Mouse (Mus musculus) neural tube, embryonic 13.5 days (tissue): ENCODE data around the gene Frrs1. TPM values are rescaled to one million over a fixed set of nuclear protein-coding genes. Genes with fewer than 3 reads are reported as not detected.
A peak's percentile ranks its signal among the peaks of the same experiment; 100 is the strongest.

Source experiments
- ATAC-seq: fragments of 200-750 bp; cut with Nextera tagmentation; 2 replicates; pipeline ENCODE4 v1.8.0; 2017; ENCODE audit warnings: low read depth, mild to moderate bottlenecking, moderate TSS enrichment, moderate library complexity
- H3K27ac ChIP-seq: fragments of 300-500 bp; sonication (generic); replicated peaks from 2 replicates; pipeline ENCODE4 v1.5.1; 2015; ENCODE audit warnings: moderate library complexity, mild to moderate bottlenecking, inconsistent platforms
- H3K27me3 ChIP-seq: fragments of 300-500 bp; sonication (generic); 2 replicates; pipeline ENCODE4 v1.6.1; 2015; ENCODE audit warnings: mild to moderate bottlenecking, inconsistent platforms
- H3K36me3 ChIP-seq: fragments of 300-500 bp; sonication (generic); 2 replicates; pipeline ENCODE4 v1.6.1; 2015; ENCODE audit warnings: mild to moderate bottlenecking, inconsistent platforms
- H3K4me1 ChIP-seq: fragments of 300-500 bp; sonication (generic); replicated peaks from 2 replicates; pipeline ENCODE4 v1.6.1; 2015; ENCODE audit warnings: inconsistent platforms
- H3K4me2 ChIP-seq: fragments of 300-500 bp; sonication (generic); 2 replicates; pipeline ENCODE4 v1.6.1; 2015; ENCODE audit warnings: inconsistent platforms, mild to moderate bottlenecking, moderate library complexity
- H3K4me3 ChIP-seq: fragments of 300-500 bp; sonication (generic); 2 replicates; pipeline ENCODE4 v1.5.1; 2015; ENCODE audit warnings: mild to moderate bottlenecking, inconsistent platforms
- H3K9ac ChIP-seq: fragments of 300-500 bp; sonication (generic); 2 replicates; pipeline ENCODE4 v1.6.1; 2015; ENCODE audit warnings: moderate library complexity, mild to moderate bottlenecking, inconsistent platforms
- H3K9me3 ChIP-seq: fragments of 300-500 bp; sonication (generic); 2 replicates; pipeline ENCODE4 v1.6.1; 2016; ENCODE audit warnings: inconsistent platforms
- WGBS: fragments of 180-500 bp; shearing (Covaris S2); methylation state at CpG from one replicate; pipeline ENCODE4 v1.1.7; 2015; 5-methylcytosine and 5-hydroxymethylcytosine counted together
- polyA plus RNA-seq: library from polyadenylated mRNA; unstranded; fragments of >200 nt; fragmentation: Nextera tagmentation; extraction: Ambion mirVana; gene quantifications from 2 replicates; pipeline ENCODE4 v1.2.1, GENCODE M21; 2015

Frrs1 gene
- polyA plus RNA-seq, 1 experiment from 2014 or later: 2.4 TPM

DNA sequence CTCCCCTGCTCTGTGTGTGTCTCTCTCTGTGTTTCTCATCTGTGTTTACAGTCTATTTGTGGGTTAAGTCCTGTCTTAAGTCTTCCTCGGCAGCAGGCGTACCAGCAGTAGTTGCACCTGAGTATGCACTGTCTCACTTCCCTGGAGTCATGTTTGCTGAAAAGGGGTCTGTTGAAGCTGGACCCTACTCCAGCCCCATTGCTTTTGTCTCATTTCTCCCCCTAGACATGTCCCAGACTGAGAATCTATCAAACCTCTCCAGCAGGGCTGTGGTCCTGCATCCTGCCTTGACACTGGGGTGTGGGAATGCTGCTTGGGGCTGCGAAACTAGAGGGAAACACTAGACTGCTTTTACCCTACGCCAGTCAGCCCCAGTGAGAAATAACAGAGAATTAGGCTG, 25.8 kb upstream of the Frrs1 start:
- Histone ChIP-seq H3K4me1 (0 out of 2 replicates have a peak, but pooled peaks cover 3% of the 10 kb centered on the region), H3K27ac (no peak overlapping the region), H3K27me3 (no peaks in the 10 kb centered on the region), H3K36me3 (no peaks in the 10 kb centered on the region), H3K9ac (no peak overlapping the region), H3K9me3 (no peaks in the 10 kb centered on the region), H3K4me3 (no peak overlapping the region), H3K4me2 (no peak overlapping the region)
- 82% methylated on average over 4 of the region's 4 CpGs for WGBS
- ATAC-seq: no peak

GRCm38 (mm10) chr3:116834241-116834640, 25.0 kb upstream of the Frrs1 start:
- H3K9ac ChIP-seq: no peak overlapping the region
- WGBS: 91% methylated on average over 6 of the region's 6 CpGs
- no peaks in the 10 kb centered on the region for H3K9me3 ChIP-seq
- H3K4me1 ChIP-seq: 0 out of 2 replicates have a peak, but pooled peaks cover 3% of the 10 kb centered on the region
- no peaks in the 10 kb centered on the region for H3K36me3 ChIP-seq
- H3K4me3 ChIP-seq: no peak overlapping the region
- no peak overlapping the region for H3K4me2 ChIP-seq
- H3K27ac ChIP-seq: no peak overlapping the region
- no peaks in the 10 kb centered on the region for H3K27me3 ChIP-seq
- no peak for ATAC-seq

DNA sequence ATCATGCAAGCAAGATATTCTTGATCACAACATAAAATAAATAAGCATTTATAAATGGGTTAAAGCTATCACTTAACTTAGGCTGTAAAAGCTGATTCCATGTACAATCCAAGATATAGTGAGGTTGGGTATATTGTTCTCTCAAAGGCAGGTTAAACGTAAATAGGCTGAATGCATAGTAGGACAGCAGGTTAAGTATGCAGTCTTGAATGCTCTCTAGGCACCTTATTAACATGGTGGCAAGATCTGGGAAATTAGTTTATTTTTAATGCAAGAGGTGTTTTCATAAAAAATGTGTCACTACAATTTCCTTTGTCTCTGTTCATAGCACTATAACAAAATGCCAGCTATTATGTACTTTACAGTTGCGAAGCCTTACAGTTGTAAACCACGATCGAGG, 23.9 kb upstream of the Frrs1 start:
- no peaks in the 10 kb centered on the region for H3K9me3 ChIP-seq
- H3K4me3 ChIP-seq: peak overlapping the region; percentile 40
- WGBS: 67% methylated on average over 4 of the region's 4 CpGs
- peak overlapping the region; percentile 67 for H3K4me2 ChIP-seq
- H3K27me3 ChIP-seq: no peaks in the 10 kb centered on the region
- H3K4me1 ChIP-seq: 0 out of 2 replicates have a peak, but pooled peaks cover 3% of the 10 kb centered on the region
- no peak for ATAC-seq
- no peak overlapping the region for H3K27ac ChIP-seq
- peak overlapping the region; percentile 69; the same call in 1 of the 2 replicates for H3K9ac ChIP-seq
- no peaks in the 10 kb centered on the region for H3K36me3 ChIP-seq

DNA sequence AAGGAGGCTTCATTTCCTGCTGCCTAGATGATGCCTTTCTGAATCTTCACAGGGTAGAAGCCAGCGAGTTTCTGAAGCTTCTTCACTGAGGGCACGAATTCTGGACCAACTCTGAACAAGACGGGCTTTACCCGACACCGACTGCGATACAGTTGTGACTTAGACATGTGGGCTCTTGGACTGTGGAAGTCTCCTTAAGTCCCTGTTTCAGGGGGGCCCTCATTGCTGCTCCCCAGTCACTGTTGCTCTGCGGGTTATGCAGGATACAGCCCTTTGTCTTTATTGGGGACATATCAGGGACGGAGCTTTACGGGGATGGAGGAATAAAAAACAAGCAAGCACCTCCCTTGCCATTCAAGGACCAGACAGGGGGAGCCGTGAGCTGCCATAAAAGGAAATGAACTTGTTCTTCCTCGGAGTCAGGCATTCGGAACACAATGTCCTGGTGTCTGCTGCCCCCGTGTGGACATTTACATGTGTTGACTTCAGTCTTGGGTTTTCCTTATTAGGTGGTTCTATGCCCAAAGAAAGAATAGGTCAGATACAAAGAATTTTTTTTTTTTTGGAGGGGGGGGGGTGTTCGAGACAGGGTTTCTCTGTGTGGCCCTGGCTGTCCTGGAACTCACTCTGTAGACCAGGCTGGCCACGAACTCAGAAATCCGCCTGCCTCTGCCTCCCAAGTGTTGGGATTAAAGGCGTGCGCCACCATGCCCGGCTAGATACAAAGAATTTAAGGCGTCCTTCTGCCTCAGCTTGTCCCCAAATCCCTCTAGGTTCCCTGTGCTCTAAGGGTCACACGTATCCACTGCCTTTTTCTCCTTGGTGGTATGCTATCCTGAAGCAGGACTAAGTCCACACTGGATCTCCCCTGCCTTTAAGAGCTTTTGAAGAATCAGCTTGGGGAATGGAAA, 23.2 kb upstream of the Frrs1 start:
- peak overlapping the region; percentile 40 for H3K4me3 ChIP-seq
- ATAC-seq: peak; percentile 88
- 0 out of 2 replicates have a peak overlapping the region, but pooled peaks have one; percentile 13 for H3K27ac ChIP-seq
- peak overlapping the region; percentile 69 for H3K9ac ChIP-seq
- H3K27me3 ChIP-seq: no peaks in the 10 kb centered on the region
- H3K4me1 ChIP-seq: 0 out of 2 replicates have a peak, but pooled peaks cover 3% of the 10 kb centered on the region
- no peaks in the 10 kb centered on the region for H3K36me3 ChIP-seq
- 23% methylated on average over 21 of the region's 21 CpGs for WGBS
- H3K9me3 ChIP-seq: no peaks in the 10 kb centered on the region
- peak overlapping the region; percentile 67 for H3K4me2 ChIP-seq

GRCm38 (mm10) chr3:116836681-116837475, 22.4 kb upstream of the Frrs1 start:
- no peak; the same call in 1 of the 2 replicates for ATAC-seq
- 81% methylated on average over 23 of the region's 23 CpGs for WGBS
- Histone ChIP-seq H3K9ac (no peak overlapping the region), H3K4me2 (no peak overlapping the region), H3K4me3 (no peak overlapping the region), H3K4me1 (0 out of 2 replicates have a peak, but pooled peaks cover 3% of the 10 kb centered on the region), H3K27ac (no peak overlapping the region), H3K27me3 (no peaks in the 10 kb centered on the region), H3K9me3 (no peaks in the 10 kb centered on the region), H3K36me3 (no peaks in the 10 kb centered on the region)

DNA sequence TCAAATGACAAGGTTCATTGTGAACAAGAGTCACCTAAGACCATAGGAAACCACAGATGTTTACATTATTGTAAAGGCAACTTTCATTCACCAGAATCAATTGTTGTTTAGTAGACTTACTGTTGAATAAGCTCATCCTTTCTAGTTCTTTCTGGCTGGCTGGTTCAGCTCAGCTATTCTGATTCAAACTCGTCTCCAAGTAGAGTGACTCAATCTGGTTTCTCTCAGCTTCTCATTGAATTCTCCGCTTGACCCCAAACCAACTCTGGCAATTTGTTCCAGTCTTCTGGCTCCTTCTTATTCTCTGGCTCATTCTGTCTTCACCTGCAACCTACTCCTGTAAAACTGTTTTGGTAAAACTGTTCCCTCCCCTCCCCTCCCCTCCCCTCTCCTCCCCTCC, 18.0 kb upstream of the Frrs1 start:
- Histone ChIP-seq H3K27me3 (no peaks in the 10 kb centered on the region), H3K4me2 (no peak overlapping the region), H3K27ac (no peak overlapping the region), H3K9me3 (no peaks in the 10 kb centered on the region), H3K36me3 (no peaks in the 10 kb centered on the region), H3K9ac (no peak overlapping the region), H3K4me3 (no peak overlapping the region), H3K4me1 (no peaks in the 10 kb centered on the region)
- ATAC-seq: no peak
- 74% methylated on average over 2 of the region's 2 CpGs for WGBS

DNA sequence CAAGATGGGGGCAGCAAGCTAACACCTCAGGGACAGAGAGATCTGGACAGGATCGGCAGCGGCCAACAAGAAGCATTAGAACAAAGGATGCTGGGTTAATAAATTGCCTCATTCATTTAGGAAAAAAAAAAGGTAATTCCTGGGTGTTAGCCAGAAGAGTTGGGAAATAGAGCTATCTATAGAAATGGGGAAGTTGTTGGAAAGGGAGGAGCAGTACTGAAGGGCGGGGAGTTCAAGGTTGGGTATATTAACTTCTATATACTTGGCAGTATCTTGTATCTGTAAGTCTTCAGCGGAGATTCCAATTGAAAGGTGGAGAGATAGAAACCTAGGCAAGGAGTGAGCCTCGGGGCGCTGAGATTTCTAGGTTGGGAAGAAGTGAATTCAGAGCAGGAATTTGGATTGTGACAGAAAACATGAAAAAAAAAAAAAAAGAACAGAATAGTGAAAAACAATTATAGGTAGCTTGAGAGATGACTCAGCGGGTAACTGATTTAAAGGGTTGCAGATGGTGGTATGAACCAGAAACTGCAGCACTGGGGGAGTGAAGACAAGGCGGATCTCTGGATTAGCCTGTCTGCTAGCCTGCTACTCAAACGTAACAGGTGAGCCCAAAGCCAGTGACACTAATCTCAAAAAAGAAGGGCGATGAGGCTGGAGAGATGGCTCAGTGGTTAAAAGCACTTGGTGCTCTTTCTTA, 14.2 kb upstream of the Frrs1 start:
- no peaks in the 10 kb centered on the region for H3K9me3 ChIP-seq
- H3K9ac ChIP-seq: no peak overlapping the region
- H3K4me1 ChIP-seq: no peaks in the 10 kb centered on the region
- ATAC-seq: no peak
- no peaks in the 10 kb centered on the region for H3K27me3 ChIP-seq
- no peaks in the 10 kb centered on the region for H3K36me3 ChIP-seq
- H3K27ac ChIP-seq: no peak overlapping the region
- H3K4me3 ChIP-seq: no peak overlapping the region
- 89% methylated on average over 10 of the region's 10 CpGs for WGBS
- no peak overlapping the region for H3K4me2 ChIP-seq

DNA sequence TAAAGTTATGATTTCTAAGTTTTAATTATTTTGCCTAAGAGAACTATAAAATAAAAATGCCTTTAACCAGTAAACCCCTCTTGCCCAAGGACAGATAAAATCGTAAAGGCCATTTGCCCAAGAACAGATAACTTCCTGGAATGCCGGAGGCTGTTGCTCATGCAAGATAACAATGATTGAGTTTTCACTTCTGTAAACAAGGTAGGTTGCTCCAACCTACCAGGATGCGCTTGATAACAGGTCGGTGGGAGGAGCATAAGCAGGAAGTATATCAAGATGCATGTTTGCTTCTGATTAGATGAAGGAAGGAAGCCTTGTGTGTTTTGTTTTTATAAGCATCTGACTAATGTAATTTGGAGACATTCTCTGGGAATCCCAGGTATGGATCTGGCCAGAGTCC, 13.2 kb upstream of the Frrs1 start:
- Histone ChIP-seq H3K27ac (no peak overlapping the region), H3K4me3 (no peak overlapping the region), H3K9ac (no peak overlapping the region), H3K9me3 (no peaks in the 10 kb centered on the region), H3K27me3 (no peaks in the 10 kb centered on the region), H3K4me1 (no peaks in the 10 kb centered on the region), H3K36me3 (no peaks in the 10 kb centered on the region), H3K4me2 (no peak overlapping the region)
- no peak for ATAC-seq
- 81% methylated on average over 4 of the region's 4 CpGs for WGBS

DNA sequence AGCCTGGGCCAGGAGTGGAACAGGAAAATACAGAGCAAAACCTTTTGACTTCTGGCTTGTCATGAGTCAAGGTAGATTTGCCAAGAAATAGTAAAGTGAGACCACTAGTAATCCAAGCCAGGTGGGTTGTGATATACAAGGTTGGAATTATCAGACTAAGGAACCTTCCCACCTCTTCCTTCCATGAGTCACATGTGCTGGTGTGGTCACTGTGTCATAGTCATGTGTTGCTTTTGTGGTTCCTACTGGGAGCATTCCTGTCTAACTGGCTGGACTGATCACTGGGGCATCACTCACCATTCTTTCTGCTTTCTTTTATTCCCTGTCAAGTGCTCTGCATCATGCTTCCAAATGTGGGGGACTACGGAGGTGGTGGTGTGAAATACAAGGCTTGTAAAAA, 11.2 kb upstream of the Frrs1 start:
- ATAC-seq: no peak
- no peak overlapping the region for H3K4me2 ChIP-seq
- 88% methylated on average over 1 of the region's 1 CpGs for WGBS
- H3K27me3 ChIP-seq: no peaks in the 10 kb centered on the region
- H3K4me1 ChIP-seq: no peaks in the 10 kb centered on the region
- no peaks in the 10 kb centered on the region for H3K36me3 ChIP-seq
- H3K9ac ChIP-seq: no peak overlapping the region
- H3K4me3 ChIP-seq: no peak overlapping the region
- no peaks in the 10 kb centered on the region for H3K9me3 ChIP-seq
- H3K27ac ChIP-seq: no peak overlapping the region

DNA sequence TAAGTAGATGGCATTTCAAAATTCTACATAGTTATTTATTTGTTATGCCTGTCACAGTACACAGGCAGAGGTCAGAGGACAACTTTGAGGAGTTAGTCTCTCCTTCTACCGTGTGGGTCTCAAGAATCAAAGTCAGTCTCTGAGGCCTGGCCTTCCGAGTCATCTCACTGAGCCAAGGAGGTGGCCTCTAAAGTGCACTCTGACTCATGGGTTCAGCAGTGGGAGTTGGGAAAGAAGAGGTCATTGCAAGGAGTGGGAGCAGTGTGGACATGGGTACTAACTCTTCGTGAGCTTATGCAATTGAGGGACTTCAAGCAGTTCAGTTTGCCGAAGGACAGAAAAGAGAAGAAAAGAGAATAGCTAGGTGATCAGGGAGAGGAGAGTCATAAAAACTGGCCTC, 10.3 kb upstream of the Frrs1 start:
- Histone ChIP-seq H3K36me3 (no peaks in the 10 kb centered on the region), H3K9me3 (no peaks in the 10 kb centered on the region), H3K4me2 (no peak overlapping the region), H3K9ac (no peak overlapping the region), H3K27me3 (no peaks in the 10 kb centered on the region), H3K4me3 (no peak overlapping the region), H3K4me1 (no peaks in the 10 kb centered on the region), H3K27ac (no peak overlapping the region)
- WGBS: 82% methylated on average over 4 of the region's 4 CpGs
- no peak for ATAC-seq

DNA sequence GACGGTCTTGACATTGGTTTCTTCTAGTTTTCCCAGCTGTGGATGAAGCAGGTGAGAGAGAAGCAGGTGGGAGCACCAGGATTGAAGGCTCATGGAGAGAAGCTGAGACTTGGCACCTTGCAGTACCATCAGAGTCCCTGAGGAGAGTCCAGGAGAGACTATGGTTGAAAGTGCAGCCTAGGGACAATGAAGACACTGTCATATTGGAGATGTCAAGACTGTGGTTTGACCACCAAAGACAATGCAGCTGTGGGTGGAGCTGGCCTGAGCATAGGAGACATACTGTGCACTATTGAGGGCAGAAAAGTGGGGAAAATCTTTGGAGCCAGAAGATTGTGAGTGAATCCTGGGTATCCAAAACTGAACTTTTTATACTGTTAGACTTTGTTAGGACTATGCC, 8.9 kb upstream of the Frrs1 start:
- 89% methylated on average over 1 of the region's 1 CpGs for WGBS
- H3K27ac ChIP-seq: no peak overlapping the region
- no peak for ATAC-seq
- no peak overlapping the region for H3K4me2 ChIP-seq
- no peak overlapping the region for H3K9ac ChIP-seq
- H3K4me1 ChIP-seq: no peaks in the 10 kb centered on the region
- H3K9me3 ChIP-seq: no peaks in the 10 kb centered on the region
- no peaks in the 10 kb centered on the region for H3K27me3 ChIP-seq
- H3K4me3 ChIP-seq: no peak overlapping the region
- H3K36me3 ChIP-seq: no peaks in the 10 kb centered on the region

GRCm38 (mm10) chr3:116852421-116852820, 6.8 kb upstream of the Frrs1 start:
- Histone ChIP-seq H3K9ac (no peak overlapping the region), H3K4me3 (no peak overlapping the region), H3K9me3 (no peaks in the 10 kb centered on the region), H3K4me1 (no peaks in the 10 kb centered on the region), H3K4me2 (no peak overlapping the region), H3K36me3 (no peaks in the 10 kb centered on the region), H3K27ac (no peak overlapping the region), H3K27me3 (no peaks in the 10 kb centered on the region)
- ATAC-seq: no peak
- WGBS: 95% methylated on average over 3 of the region's 3 CpGs
